Mouse (Mus musculus) left cerebral cortex, postnatal 36 days (tissue): ENCODE measurements around the gene Acox2. TPM values are rescaled to one million over a fixed set of nuclear protein-coding genes. Genes with fewer than 3 reads are reported as not detected.

Source experiments
- DNase-seq, 2 experiments: peaks; one replicate each; pipeline ENCODE4 v3.0.0; 2021 to 2022; ENCODE audit warnings: low spot score in 2 of 2, mixed read lengths in 1 of 2
- intact Hi-C: fragments of 180-260 bp; cut with DNase I; formaldehyde crosslinking; loops from one replicate; pipeline ENCODE4 v1.15.1; 2025
- total RNA-seq, 2 experiments: library from RNA; stranded (reverse); gene quantifications; 2 replicates each; pipeline ENCODE4 v1.2.3; 2021

Acox2 gene
- total RNA-seq, 2 experiments from 2014 or later, result not detected

DNA sequence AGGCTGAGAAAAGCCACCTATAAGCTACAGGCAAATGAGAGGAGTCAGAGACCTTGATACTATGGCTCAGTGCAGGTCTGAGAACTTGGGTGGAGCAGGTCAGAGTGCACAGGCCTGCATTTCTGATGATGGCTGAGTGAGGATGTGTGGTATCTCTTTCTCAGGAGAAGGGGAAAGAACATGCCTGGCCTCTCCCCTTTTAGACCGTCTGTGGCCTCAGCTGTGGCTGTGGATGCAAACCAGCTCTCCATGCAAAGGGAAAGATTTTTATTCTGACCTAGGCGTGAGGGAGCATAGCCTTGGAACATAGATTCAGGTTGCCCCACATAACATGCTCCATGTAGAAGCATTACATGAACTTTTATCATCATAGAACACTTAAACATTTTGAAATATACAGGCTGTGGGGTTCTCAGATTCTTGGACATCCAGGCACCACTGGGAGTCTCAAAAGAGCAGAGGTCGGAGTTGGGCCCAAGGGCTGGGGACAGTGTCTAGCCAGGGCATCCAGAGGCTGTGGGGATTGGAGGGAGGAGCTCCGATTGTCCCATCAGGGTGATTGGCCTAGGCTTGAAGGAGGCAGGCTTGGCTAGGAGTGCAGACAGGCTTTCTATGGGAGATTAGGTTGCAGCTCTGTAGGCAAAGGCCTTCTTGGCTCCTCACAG, 78.7 kb downstream of the Acox2 start:
- no peak for DNase-seq
- intact Hi-C loops, result no loop called here

DNA sequence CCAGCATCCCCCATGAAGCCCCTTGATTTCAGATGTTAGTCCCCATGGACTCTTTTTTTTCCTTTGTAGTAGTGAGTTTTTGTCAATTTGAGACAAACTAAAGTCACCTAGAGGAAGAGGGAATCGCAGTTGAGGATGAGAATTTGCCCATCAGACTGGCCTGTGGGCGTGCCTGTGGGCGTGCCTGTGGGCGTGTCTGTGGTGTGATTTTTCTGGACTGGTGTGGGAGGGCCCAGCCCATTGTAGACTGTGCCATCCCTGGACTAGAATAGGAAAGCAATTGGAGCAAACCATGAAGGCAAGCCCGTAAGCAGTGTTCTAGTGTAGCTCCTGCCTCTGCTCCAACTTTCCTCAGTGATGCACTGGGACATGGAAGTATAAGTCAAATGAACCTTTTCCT, 82.9 kb downstream of the Acox2 start:
- DNase-seq, result no peak
- intact Hi-C loops, result no loop called here

Other genes starting within 250 kb of the Acox2 start
- gene Rpp14, start 179.0 kb downstream of the Acox2 start, total RNA-seq, result 10 to 100 TPM; 31.0 to 38.3 TPM
- gene Pxk, start 161.1 kb downstream of the Acox2 start, total RNA-seq, result 10 to 100 TPM; 27.9 to 37.0 TPM
- 100 to 1,000 TPM; 160 to 164 TPM for gene Pdhb, start 86.3 kb downstream of the Acox2 start, total RNA-seq
- 10 to 100 TPM; 36.5 to 40.9 TPM for gene Kctd6, start 45.2 kb downstream of the Acox2 start, total RNA-seq
- gene Fam107a, start 58.7 kb upstream of the Acox2 start, total RNA-seq, result 100 to 1,000 TPM; 307 to 311 TPM
- gene Oit1, start 119.4 kb upstream of the Acox2 start, total RNA-seq, result not detected